Mouse (Mus musculus) heart, adult 10 weeks (tissue): ENCODE measurements around the gene Vmn1r78. TPM values are rescaled to one million over a fixed set of nuclear protein-coding genes. Genes with fewer than 3 reads are reported as not detected.

Experiments used
- polyA plus RNA-seq: library from polyadenylated mRNA; stranded (reverse); fragments of 350-450 nt; fragmentation: Illumina TruSeq; extraction: RNeasy Lipid Tissue Mini Kit (QIAGEN cat#74804); gene quantifications from one replicate; pipeline ENCODE4 v1.2.3, GENCODE M21; 2014; ENCODE audit warnings: low read depth, low replicate concordance

Vmn1r78 gene
- polyA plus RNA-seq = not detected

DNA sequence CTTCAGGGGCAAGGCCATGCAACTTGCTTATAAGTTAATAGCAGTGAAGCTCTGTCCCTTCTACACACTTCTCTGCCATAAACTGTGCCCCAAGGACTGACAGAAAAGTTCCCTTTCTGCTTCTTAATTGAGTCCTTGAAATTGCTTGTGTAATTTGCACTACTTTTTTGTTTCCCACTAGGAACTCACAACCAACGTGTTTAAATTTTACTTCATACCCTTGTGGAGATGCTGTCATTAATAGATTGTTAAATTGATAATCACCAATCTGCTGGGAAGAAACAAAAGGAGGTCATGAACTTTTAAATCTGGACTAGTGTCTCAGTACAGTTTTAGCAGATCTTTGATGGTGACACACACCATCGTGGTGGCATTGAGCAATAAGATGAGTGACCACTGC, at the start of gene Vmn1r78:
TSS of gene Vmn1r78 (plus strand) at position 301 of the 400 bp plus-strand sequence.

GRCm38 (mm10) chr7:12170979-12171378, 20.9 kb downstream of the Vmn1r78 start, which contains the start of gene Vmn1r79:
Gene Vmn1r79, plus strand, starts transcription at chr7:12171279.

DNA sequence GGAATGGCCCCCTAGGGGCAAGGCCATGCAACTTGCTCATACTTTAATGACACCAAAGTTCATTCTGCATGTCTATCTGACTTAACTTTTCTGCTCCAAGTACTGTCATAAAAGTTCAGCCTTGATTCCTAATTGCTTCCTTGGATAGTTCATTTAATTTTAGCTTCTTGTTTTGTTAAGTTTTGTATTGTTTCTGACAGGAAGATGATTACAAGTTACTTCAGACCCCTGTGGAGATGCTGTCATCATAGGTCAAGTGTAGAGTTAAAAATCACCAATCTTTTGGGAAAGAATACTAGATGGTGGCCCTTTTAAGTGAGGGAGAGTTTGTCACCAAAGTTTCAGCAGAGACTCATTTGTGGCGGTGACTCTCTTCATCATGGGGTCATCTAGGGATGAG, 38.9 kb downstream of the Vmn1r78 start, which contains the start of gene Vmn1r80:
TSS of gene Vmn1r80 (plus strand) at position 301 of the 400 bp plus-strand sequence.

Other genes with a start within 250 kb of the Vmn1r78 start
- gene Vmn1r76, start 212.0 kb upstream of the Vmn1r78 start, polyA plus RNA-seq = not detected
- gene Vmn1r77, start 113.5 kb upstream of the Vmn1r78 start, polyA plus RNA-seq = not detected
- not detected for gene Vmn1r79, start 21.0 kb downstream of the Vmn1r78 start, polyA plus RNA-seq
- not detected for gene Vmn1r80, start 39.0 kb downstream of the Vmn1r78 start, polyA plus RNA-seq
- gene Vmn1r81, start 118.0 kb downstream of the Vmn1r78 start, polyA plus RNA-seq = not detected
- not detected for gene Vmn1r82, start 150.2 kb downstream of the Vmn1r78 start, polyA plus RNA-seq
- gene Vmn1r83, start 179.2 kb downstream of the Vmn1r78 start, polyA plus RNA-seq = not detected
- gene Vmn1r84, start 219.0 kb downstream of the Vmn1r78 start, polyA plus RNA-seq = not detected